Mouse (Mus musculus): ENCODE measurements at regions not wholly inside any gene's neighbourhood (a gene's known extent, or its start where the extent isn't known, plus 50 kb on each side); places are given as distances from the start of the nearest gene placed in this dataset.
"Not testable (repeated sequence)": the region's sequence is repeated elsewhere in the genome, so short reads cannot be mapped to it uniquely, and the experiment has no call there.

DNA sequence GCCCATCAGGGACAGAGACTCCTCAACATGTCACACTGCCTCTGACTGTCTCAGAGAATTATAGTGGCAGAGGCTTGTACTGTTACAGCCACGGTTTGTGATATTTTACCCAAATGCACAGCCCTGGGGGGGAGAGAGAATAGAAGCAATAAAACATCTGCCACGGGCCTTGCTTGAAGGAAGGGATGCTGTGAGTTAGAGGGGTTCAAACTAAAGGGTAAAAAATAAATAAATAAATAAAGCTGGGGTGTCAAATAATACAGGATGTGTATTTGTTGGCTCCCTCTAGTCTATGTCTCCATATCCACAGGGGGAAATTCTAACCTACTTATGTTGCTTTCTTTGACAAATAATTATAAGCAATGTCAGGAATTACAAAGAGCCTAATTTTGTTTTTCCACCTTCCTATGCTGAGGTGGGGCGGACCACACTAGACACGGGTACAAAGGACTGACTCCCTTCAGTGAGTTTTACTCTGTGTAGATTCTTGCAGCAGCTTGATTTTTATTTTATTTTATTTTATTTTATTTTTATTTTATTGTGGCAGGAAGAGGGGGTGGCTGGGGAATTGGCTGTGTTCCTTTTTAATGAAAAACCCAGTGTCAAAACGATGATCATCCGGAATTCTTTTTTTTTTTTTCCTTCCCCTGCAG lies 281.3 kb downstream of the Gxylt1 start:
- Histone ChIP-seq H3K36me3 (ENCODE audit: control insufficient read depth, insufficient read depth) (no peaks in the 10 kb centered on the region), H3K9ac (ENCODE audit: low read depth, low read length) (no peak overlapping the region), H3K27ac (ENCODE audit: low read length) (no peak overlapping the region), H3K4me3 (ENCODE audit: low read depth, low read length) (no peak overlapping the region), H3K9me3 (replicated peaks; ENCODE audit: control insufficient read depth, low read length) (no peaks in the 10 kb centered on the region), H3K4me1 (ENCODE audit: control insufficient read depth, low read depth, low read length) (no peaks in the 10 kb centered on the region), H3K4me2 (ENCODE audit: low read depth, low read length) (no peak overlapping the region), H3K27me3 (ENCODE audit: control insufficient read depth, insufficient read depth, low read depth, low read length) (no peaks in the 10 kb centered on the region)
- 58% methylated on average over 6 of the region's 6 CpGs for WGBS (ENCODE audit: insufficient replicate concordance)
- ATAC-seq (ENCODE audit: low read depth), result no peak

DNA sequence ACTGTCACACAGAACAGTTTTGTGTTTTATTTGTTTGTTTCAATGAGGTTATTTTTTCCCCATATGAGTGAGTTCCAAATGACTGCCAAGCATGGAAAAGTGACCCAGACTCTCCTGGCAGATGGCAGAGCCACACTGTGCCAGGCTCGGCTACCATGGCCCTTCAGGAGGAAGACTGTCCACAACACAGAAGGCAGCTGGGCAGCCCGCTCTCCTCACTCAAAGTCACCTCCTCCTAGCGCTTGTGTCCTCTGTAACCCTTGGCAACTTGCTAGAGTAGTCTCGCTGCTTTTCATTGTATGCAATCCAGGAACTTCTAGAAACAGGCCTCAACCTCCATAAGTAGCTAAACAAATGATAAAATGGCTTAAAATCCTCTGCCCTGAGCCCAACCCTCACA lies 299.2 kb downstream of the Gxylt1 start:
- no peaks in the 10 kb centered on the region for H3K9me3 ChIP-seq (replicated peaks; ENCODE audit: control insufficient read depth, low read length)
- ATAC-seq (ENCODE audit: low read depth), result no peak
- no peak overlapping the region for H3K27ac ChIP-seq (ENCODE audit: low read length)
- no peak overlapping the region for H3K4me2 ChIP-seq (ENCODE audit: low read depth, low read length)
- H3K4me3 ChIP-seq (ENCODE audit: low read depth, low read length), result no peak overlapping the region
- no peak overlapping the region for H3K9ac ChIP-seq (ENCODE audit: low read depth, low read length)
- no peaks in the 10 kb centered on the region for H3K27me3 ChIP-seq (ENCODE audit: control insufficient read depth, insufficient read depth, low read depth, low read length)
- H3K36me3 ChIP-seq (ENCODE audit: control insufficient read depth, insufficient read depth), result no peaks in the 10 kb centered on the region
- H3K4me1 ChIP-seq (ENCODE audit: control insufficient read depth, low read depth, low read length), result no peaks in the 10 kb centered on the region
- WGBS (ENCODE audit: insufficient replicate concordance), result 56% methylated on average over 4 of the region's 4 CpGs

DNA sequence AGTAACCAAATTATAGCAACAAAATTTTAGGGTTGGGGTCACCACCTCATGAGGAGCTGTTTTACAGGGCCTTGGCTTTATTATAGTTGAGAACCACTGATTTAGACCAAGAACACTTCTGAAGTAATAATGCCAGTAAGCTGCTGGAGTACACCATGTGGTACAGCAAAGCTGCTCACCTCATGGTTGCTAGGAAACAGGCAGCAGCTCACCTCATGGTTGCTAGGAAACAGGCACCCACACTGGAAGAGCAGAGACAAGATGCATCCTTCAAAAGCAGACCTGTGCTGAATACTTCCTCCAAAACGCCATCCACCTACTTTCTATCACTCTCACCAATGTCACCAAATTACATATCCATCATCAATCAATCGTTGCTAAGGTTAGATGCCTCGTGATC lies 300.0 kb downstream of the Gxylt1 start:
- Histone ChIP-seq H3K4me2 (ENCODE audit: low read depth, low read length) (no peak overlapping the region), H3K27me3 (ENCODE audit: control insufficient read depth, insufficient read depth, low read depth, low read length) (no peaks in the 10 kb centered on the region), H3K4me3 (ENCODE audit: low read depth, low read length) (no peak overlapping the region), H3K9ac (ENCODE audit: low read depth, low read length) (no peak overlapping the region), H3K9me3 (replicated peaks; ENCODE audit: control insufficient read depth, low read length) (no peaks in the 10 kb centered on the region), H3K4me1 (ENCODE audit: control insufficient read depth, low read depth, low read length) (no peaks in the 10 kb centered on the region), H3K27ac (ENCODE audit: low read length) (no peak overlapping the region), H3K36me3 (ENCODE audit: control insufficient read depth, insufficient read depth) (no peaks in the 10 kb centered on the region)
- WGBS (ENCODE audit: insufficient replicate concordance), result 42% methylated on average over 3 of the region's 3 CpGs
- ATAC-seq (ENCODE audit: low read depth), result no peak

DNA sequence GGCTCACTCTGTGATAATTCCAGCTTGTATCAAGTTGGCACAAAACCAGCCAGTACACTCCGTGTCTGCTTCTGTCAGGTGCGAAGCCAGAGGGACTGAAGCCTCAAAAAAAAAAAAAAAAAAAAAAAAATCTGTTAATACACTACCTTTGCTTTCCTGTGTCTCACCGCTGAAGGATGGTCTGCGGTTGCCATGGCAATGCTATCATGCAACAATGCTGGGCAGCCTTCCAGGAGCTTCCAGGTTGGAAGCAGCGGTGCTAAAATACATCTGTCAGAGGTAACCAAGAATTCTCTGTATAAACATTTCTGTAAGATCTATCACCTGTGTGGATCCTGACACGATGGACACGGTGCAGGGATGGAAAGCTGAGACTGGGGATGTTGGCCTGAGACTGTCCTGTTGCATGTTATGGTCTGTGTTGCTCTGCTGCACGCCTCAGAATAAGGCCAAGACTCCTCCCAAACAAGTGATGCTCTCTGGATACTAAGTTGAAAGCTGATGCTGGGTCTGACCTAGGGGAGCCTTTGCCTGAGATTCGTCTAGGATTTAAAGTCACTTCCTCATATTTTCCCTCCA lies 301.2 kb downstream of the Gxylt1 start:
- Histone ChIP-seq H3K4me1 (ENCODE audit: control insufficient read depth, low read depth, low read length) (no peaks in the 10 kb centered on the region), H3K27ac (ENCODE audit: low read length) (no peak overlapping the region), H3K4me2 (ENCODE audit: low read depth, low read length) (no peak overlapping the region), H3K4me3 (ENCODE audit: low read depth, low read length) (no peak overlapping the region), H3K36me3 (ENCODE audit: control insufficient read depth, insufficient read depth) (no peaks in the 10 kb centered on the region), H3K9me3 (replicated peaks; ENCODE audit: control insufficient read depth, low read length) (no peaks in the 10 kb centered on the region), H3K27me3 (ENCODE audit: control insufficient read depth, insufficient read depth, low read depth, low read length) (no peaks in the 10 kb centered on the region), H3K9ac (ENCODE audit: low read depth, low read length) (no peak overlapping the region)
- 60% methylated on average over 9 of the region's 9 CpGs for WGBS (ENCODE audit: insufficient replicate concordance)
- ATAC-seq (ENCODE audit: low read depth), result no peak

DNA sequence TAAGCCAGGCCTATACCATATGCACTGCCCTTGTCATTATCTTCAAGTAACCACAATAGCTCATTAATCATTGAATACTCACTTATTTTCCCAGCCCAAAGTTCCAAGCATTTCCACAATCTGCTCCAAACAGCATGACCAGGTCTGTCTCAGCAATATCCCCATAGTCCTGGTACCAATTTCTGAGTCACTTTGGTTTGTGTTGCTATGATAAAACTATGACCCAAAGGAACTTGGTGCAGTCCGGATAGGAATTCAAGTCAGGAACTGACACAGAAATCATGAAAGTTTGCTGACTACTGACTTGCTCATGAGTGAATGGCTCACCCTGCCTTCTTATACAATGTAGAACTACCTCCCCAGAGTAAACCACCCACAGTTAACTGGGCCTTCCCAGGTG lies 309.4 kb downstream of the Gxylt1 start:
- Histone ChIP-seq H3K4me3 (ENCODE audit: low read depth, low read length) (no peak overlapping the region), H3K9me3 (replicated peaks; ENCODE audit: control insufficient read depth, low read length) (no peaks in the 10 kb centered on the region), H3K27ac (ENCODE audit: low read length) (no peak overlapping the region), H3K9ac (ENCODE audit: low read depth, low read length) (no peak overlapping the region), H3K4me1 (ENCODE audit: control insufficient read depth, low read depth, low read length) (no peaks in the 10 kb centered on the region), H3K27me3 (ENCODE audit: control insufficient read depth, insufficient read depth, low read depth, low read length) (no peaks in the 10 kb centered on the region), H3K4me2 (ENCODE audit: low read depth, low read length) (no peak overlapping the region), H3K36me3 (ENCODE audit: control insufficient read depth, insufficient read depth) (no peaks in the 10 kb centered on the region)
- 51% methylated on average over 1 of the region's 1 CpGs for WGBS (ENCODE audit: insufficient replicate concordance)
- ATAC-seq (ENCODE audit: low read depth), result no peak

DNA sequence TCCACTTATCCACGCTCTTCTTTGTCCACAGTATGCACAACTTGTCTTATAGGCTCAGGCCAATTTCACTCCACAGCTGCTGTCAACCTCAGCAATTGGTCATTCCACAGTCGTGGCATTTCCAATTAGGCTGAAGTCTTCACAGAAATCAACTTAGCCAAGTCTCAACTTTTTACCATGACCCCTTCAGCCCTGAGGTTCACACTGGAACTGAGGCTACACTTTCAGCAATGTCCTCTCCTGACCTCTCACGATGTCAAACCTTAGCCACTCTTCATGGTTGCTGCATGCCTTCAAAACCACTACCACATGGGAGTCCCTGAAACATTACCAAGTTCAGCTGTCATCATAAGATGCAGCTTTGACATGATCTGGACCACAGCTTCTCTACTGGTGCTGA lies 310.1 kb downstream of the Gxylt1 start:
- ATAC-seq (ENCODE audit: low read depth), result no peak
- WGBS (ENCODE audit: insufficient replicate concordance), result 49% methylated on average over 3 of the region's 3 CpGs
- H3K27ac ChIP-seq (ENCODE audit: low read length), result no peak overlapping the region

DNA sequence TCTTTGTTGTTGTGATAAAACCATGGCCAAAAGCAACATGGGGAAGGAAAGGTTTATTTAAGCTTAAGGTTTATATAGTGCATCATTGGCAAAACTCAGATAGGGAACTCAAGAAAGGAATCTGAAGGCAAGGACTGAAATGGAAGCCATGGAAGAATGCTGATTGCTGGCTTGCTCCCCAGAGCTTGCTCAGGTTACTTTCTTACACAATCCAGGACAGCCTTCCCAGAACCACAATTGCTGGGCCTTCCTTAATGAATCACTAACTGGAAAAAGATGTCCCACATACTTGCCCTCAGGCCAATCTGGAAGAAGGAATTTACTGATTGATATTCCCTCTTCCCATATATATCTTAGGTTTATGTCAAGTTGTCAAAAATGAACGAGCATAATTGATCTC lies 310.8 kb downstream of the Gxylt1 start:
- H3K27ac ChIP-seq (ENCODE audit: low read length), result no peak overlapping the region
- H3K36me3 ChIP-seq (ENCODE audit: control insufficient read depth, insufficient read depth), result no peaks in the 10 kb centered on the region
- WGBS (ENCODE audit: insufficient replicate concordance), result 56% methylated on average over 1 of the region's 1 CpGs
- H3K4me1 ChIP-seq (ENCODE audit: control insufficient read depth, low read depth, low read length), result no peaks in the 10 kb centered on the region
- H3K27me3 ChIP-seq (ENCODE audit: control insufficient read depth, insufficient read depth, low read depth, low read length), result no peaks in the 10 kb centered on the region
- no peak overlapping the region for H3K4me3 ChIP-seq (ENCODE audit: low read depth, low read length)
- no peak overlapping the region for H3K9ac ChIP-seq (ENCODE audit: low read depth, low read length)
- ATAC-seq (ENCODE audit: low read depth), result no peak
- H3K9me3 ChIP-seq (replicated peaks; ENCODE audit: control insufficient read depth, low read length), result no peaks in the 10 kb centered on the region
- no peak overlapping the region for H3K4me2 ChIP-seq (ENCODE audit: low read depth, low read length)

More for the DNA sequence above, 310.1 kb downstream of the Gxylt1 start:
- H3K4me1 ChIP-seq (ENCODE audit: control insufficient read depth, low read depth, low read length), result no peaks in the 10 kb centered on the region
- no peak overlapping the region for H3K4me2 ChIP-seq (ENCODE audit: low read depth, low read length)
- no peaks in the 10 kb centered on the region for H3K36me3 ChIP-seq (ENCODE audit: control insufficient read depth, insufficient read depth)
- H3K9ac ChIP-seq (ENCODE audit: low read depth, low read length), result no peak overlapping the region
- no peak overlapping the region for H3K4me3 ChIP-seq (ENCODE audit: low read depth, low read length)
- no peaks in the 10 kb centered on the region for H3K9me3 ChIP-seq (replicated peaks; ENCODE audit: control insufficient read depth, low read length)
- H3K27me3 ChIP-seq (ENCODE audit: control insufficient read depth, insufficient read depth, low read depth, low read length), result no peaks in the 10 kb centered on the region

DNA sequence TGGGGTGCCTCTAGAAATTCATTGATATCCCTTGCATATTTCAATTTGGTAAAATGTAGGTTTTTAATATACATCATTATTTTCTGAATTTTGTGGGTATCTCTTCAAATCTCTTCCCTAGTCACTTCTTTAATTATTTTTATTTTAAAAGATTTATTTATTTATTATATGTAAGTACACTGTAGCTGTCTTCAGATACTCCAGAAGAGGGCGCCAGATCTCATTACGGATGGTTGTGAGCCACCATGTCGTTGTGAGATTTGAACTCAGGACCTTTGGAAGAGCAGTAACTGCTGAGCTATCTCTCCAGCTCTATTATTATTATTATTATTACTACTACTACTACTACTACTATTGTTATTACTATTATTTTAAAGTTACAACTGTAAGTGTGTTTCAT lies 324.1 kb downstream of the Gxylt1 start:
- not testable (repeated sequence) for H3K27me3 ChIP-seq (ENCODE audit: control insufficient read depth, insufficient read depth, low read depth, low read length); ATAC-seq (ENCODE audit: low read depth); H3K27ac ChIP-seq (ENCODE audit: low read length); H3K9ac ChIP-seq (ENCODE audit: low read depth, low read length); H3K4me3 ChIP-seq (ENCODE audit: low read depth, low read length); H3K36me3 ChIP-seq (ENCODE audit: control insufficient read depth, insufficient read depth); H3K4me1 ChIP-seq (ENCODE audit: control insufficient read depth, low read depth, low read length); H3K9me3 ChIP-seq (replicated peaks; ENCODE audit: control insufficient read depth, low read length); H3K4me2 ChIP-seq (ENCODE audit: low read depth, low read length)
- WGBS (ENCODE audit: insufficient replicate concordance), result 63% methylated on average over 3 of the region's 3 CpGs

DNA sequence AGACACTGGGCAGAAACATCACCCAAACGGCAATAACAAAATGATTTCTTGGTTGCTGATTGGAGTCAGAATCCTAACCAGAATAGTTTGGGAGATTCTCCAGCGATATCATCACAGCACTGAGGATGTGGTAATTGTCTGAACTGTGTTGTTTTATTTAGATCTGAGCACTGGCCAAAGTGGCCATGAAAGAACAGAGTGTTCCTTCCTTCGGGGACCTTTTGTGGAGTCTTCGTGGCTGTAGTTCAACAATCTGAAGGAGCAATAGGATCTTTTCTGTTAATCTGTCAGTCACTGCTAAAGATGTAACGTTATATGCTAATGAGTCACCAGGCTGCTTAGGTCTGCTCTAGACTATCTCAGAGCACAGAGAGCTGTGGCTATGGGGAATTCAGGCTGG lies 328.8 kb downstream of the Gxylt1 start:
- no peak for ATAC-seq (ENCODE audit: low read depth)
- Histone ChIP-seq H3K27ac (ENCODE audit: low read length) (no peak overlapping the region), H3K4me2 (ENCODE audit: low read depth, low read length) (no peak overlapping the region), H3K4me1 (ENCODE audit: control insufficient read depth, low read depth, low read length) (no peaks in the 10 kb centered on the region), H3K4me3 (ENCODE audit: low read depth, low read length) (no peak overlapping the region), H3K27me3 (ENCODE audit: control insufficient read depth, insufficient read depth, low read depth, low read length) (no peaks in the 10 kb centered on the region), H3K9ac (ENCODE audit: low read depth, low read length) (no peak overlapping the region), H3K36me3 (ENCODE audit: control insufficient read depth, insufficient read depth) (no peaks in the 10 kb centered on the region), H3K9me3 (replicated peaks; ENCODE audit: control insufficient read depth, low read length) (no peaks in the 10 kb centered on the region)
- 55% methylated on average over 5 of the region's 5 CpGs for WGBS (ENCODE audit: insufficient replicate concordance)
